Mouse (Mus musculus): ENCODE data around the gene Map3k7.

The Map3k7 gene

GRCm38 (mm10) chr4:31963354-31964193, at the start of gene Map3k7:
Gene Map3k7, plus strand, starts transcription at chr4:31964097.
- peak; percentile 88 for DNase-seq

- DNase-seq = no peak
These were observed 48.8 kb upstream of the Map3k7 start for GRCm38 (mm10) chr4:31915114-31915513.

GRCm38 (mm10) chr4:31918717-31919116, 45.2 kb upstream of the Map3k7 start:
- DNase-seq = no peak

- no peak for DNase-seq
These were observed 41.7 kb upstream of the Map3k7 start for GRCm38 (mm10) chr4:31922215-31922614.

- DNase-seq = no peak
These were observed 40.5 kb upstream of the Map3k7 start for GRCm38 (mm10) chr4:31923437-31923836.

- no peak for DNase-seq
These were observed 39.4 kb upstream of the Map3k7 start for GRCm38 (mm10) chr4:31924301-31925185.

- no peak for DNase-seq
These were observed 30.7 kb upstream of the Map3k7 start for GRCm38 (mm10) chr4:31933171-31933570.

- DNase-seq = no peak
These were observed 28.0 kb upstream of the Map3k7 start for GRCm38 (mm10) chr4:31935831-31936306.

- no peak for DNase-seq
These were observed 27.5 kb upstream of the Map3k7 start for GRCm38 (mm10) chr4:31936358-31936757.

GRCm38 (mm10) chr4:31936911-31937375, 27.0 kb upstream of the Map3k7 start:
- DNase-seq = no peak

GRCm38 (mm10) chr4:31937376-31938281, 26.3 kb upstream of the Map3k7 start:
- DNase-seq = no peak

- DNase-seq = no peak
These were observed 25.3 kb upstream of the Map3k7 start for GRCm38 (mm10) chr4:31938416-31939106.

- no peak for DNase-seq
These were observed 22.3 kb upstream of the Map3k7 start for GRCm38 (mm10) chr4:31941616-31942015.

- no peak for DNase-seq
These were observed 20.9 kb upstream of the Map3k7 start for GRCm38 (mm10) chr4:31943045-31943444.

- DNase-seq = no peak
These were observed 438 bp downstream of the Map3k7 start for GRCm38 (mm10) chr4:31964194-31964875.

- no peak for DNase-seq
These were observed 1.3 kb downstream of the Map3k7 start for GRCm38 (mm10) chr4:31965208-31965607.

GRCm38 (mm10) chr4:31971437-31971836, 7.5 kb downstream of the Map3k7 start:
- no peak for DNase-seq

- DNase-seq = no peak
These were observed 8.3 kb downstream of the Map3k7 start for GRCm38 (mm10) chr4:31972181-31972580.

- DNase-seq = no peak
These were observed 11.5 kb downstream of the Map3k7 start for GRCm38 (mm10) chr4:31975260-31975950.

- DNase-seq = no peak
These were observed 18.0 kb downstream of the Map3k7 start for GRCm38 (mm10) chr4:31981863-31982262.

GRCm38 (mm10) chr4:31993386-31993785, 29.5 kb downstream of the Map3k7 start:
- DNase-seq = no peak

All from cerebellum, adult 11 months (tissue).